Mouse (Mus musculus): ENCODE results near the gene Insig1. TPM values are rescaled to one million over a fixed set of nuclear protein-coding genes. Genes with fewer than 3 reads are reported as not detected.
A peak's percentile ranks its signal among the peaks of the same experiment; 100 is the strongest.

Gene Insig1
- polyA plus RNA-seq, 1 experiment = 311 TPM

DNA sequence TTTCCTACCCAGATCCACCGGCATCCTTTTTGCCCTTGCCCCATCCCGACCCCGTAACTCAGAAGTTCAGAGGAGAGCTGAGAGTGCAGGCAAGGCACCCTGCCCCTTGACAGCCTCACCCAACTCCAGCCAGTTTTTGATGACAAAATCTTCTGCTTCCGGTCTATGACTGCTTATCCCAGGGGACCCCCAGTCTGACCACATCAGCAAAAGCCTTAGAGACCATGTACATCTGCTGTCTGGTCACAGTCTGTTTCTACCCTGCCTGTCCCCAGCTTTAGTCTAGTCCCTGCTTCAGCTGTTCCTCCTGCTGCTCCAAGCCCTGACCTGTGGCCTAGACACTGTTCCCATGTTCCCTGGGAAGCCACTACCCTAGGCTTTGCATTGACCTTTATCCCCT, 11.1 kb downstream of the Insig1 start:
- Histone ChIP-seq H3K4me3 (ENCODE audit: insufficient read depth, low read depth, low read length) (no peak overlapping the region), H3K4me1 (ENCODE audit: control insufficient read depth, insufficient read depth, insufficient read length, low read length) (peaks cover 5% of the 10 kb centered on the region; the same call in 1 of the 2 replicates), H3K27ac (replicated peaks; ENCODE audit: low read depth, low read length) (peak overlapping the region; percentile 1; the same call in 1 of the 2 replicates)

DNA sequence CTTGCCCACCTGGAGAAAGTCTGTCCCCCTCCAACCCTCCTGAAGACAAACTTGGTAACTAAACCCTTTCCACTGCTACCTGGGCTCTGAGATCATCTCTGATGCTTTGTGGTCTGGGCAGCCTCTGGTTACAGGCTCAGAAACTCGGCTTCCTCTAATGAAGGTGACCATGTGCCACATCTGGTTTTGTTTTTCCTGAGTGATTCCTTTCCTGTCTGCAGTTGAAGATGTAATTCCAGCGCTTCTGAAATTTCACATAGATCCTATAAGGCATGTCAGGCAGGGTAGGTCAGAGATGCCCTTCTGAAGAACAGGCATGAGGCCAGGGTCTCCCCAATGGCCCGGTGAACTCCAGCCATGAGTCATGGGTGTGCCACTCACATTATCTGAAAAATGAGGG, 11.6 kb downstream of the Insig1 start:
- no peak overlapping the region for H3K4me3 ChIP-seq (ENCODE audit: insufficient read depth, low read depth, low read length)
- H3K4me1 ChIP-seq (ENCODE audit: control insufficient read depth, insufficient read depth, insufficient read length, low read length) = peaks cover 5% of the 10 kb centered on the region; the same call in 1 of the 2 replicates
- peak overlapping the region; percentile 1 for H3K27ac ChIP-seq (replicated peaks; ENCODE audit: low read depth, low read length)

GRCm38 (mm10) chr5:28084743-28085142, 13.6 kb downstream of the Insig1 start:
- Histone ChIP-seq H3K4me3 (ENCODE audit: insufficient read depth, low read depth, low read length) (no peak overlapping the region), H3K27ac (replicated peaks; ENCODE audit: low read depth, low read length) (no peak overlapping the region), H3K4me1 (ENCODE audit: control insufficient read depth, insufficient read depth, insufficient read length, low read length) (peaks cover 5% of the 10 kb centered on the region; the same call in 1 of the 2 replicates)

- H3K4me3 ChIP-seq (ENCODE audit: insufficient read depth, low read depth, low read length) = no peak overlapping the region
- H3K4me1 ChIP-seq (ENCODE audit: control insufficient read depth, insufficient read depth, insufficient read length, low read length) = no peaks in the 10 kb centered on the region
- H3K27ac ChIP-seq (replicated peaks; ENCODE audit: low read depth, low read length) = no peak overlapping the region
These were observed 19.4 kb downstream of the Insig1 start for GRCm38 (mm10) chr5:28090547-28090946.

DNA sequence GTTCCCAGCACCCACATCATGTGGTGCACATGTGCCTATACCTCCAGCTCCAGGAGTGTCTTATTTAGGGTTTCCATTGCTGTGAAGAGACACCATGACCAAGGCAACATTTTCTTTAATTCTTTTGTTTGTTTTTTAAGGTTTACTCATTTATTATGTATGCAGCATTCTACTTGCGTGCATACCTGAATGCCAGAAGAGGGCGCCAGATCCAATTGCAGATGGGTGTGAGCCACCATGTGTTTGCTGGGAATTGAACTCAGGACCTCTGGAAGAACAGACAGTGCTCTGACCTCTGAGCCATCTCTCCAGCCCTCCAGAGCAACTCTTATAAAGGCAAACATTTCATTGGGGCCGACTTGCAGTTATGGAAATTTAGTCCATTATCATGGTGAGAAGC, 21.2 kb downstream of the Insig1 start:
- Histone ChIP-seq H3K27ac (replicated peaks; ENCODE audit: low read depth, low read length) (no peak overlapping the region), H3K4me3 (ENCODE audit: insufficient read depth, low read depth, low read length) (no peak overlapping the region), H3K4me1 (ENCODE audit: control insufficient read depth, insufficient read depth, insufficient read length, low read length) (no peaks in the 10 kb centered on the region)

GRCm38 (mm10) chr5:28093874-28094273, 22.7 kb downstream of the Insig1 start:
- no peak overlapping the region for H3K27ac ChIP-seq (replicated peaks; ENCODE audit: low read depth, low read length)
- H3K4me1 ChIP-seq (ENCODE audit: control insufficient read depth, insufficient read depth, insufficient read length, low read length) = no peaks in the 10 kb centered on the region
- no peak overlapping the region for H3K4me3 ChIP-seq (ENCODE audit: insufficient read depth, low read depth, low read length)

- Histone ChIP-seq H3K4me3 (ENCODE audit: insufficient read depth, low read depth, low read length) (no peak overlapping the region), H3K27ac (replicated peaks; ENCODE audit: low read depth, low read length) (no peak overlapping the region), H3K4me1 (ENCODE audit: control insufficient read depth, insufficient read depth, insufficient read length, low read length) (no peaks in the 10 kb centered on the region)
These were observed 23.2 kb downstream of the Insig1 start for GRCm38 (mm10) chr5:28094393-28094792.

DNA sequence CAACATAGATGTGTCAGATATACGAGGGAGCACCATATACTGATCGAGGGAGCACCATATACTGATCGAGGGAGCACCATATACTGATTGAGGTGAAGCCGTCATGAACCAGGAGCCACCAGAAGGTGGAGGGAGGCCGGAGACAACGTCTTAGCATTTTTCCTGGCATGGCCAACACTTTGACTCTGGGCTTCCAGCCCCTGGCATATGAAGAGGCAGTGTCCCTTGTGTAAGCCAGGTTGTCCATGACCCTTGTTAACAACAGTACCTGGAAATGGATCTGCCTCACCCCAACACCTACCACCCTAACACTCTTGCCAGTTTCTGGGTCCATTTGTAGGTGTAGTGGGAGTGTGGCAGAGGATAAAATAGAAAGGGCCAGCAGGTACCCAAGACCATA, 23.7 kb downstream of the Insig1 start:
- Histone ChIP-seq H3K4me3 (ENCODE audit: insufficient read depth, low read depth, low read length) (no peak overlapping the region), H3K27ac (replicated peaks; ENCODE audit: low read depth, low read length) (no peak overlapping the region), H3K4me1 (ENCODE audit: control insufficient read depth, insufficient read depth, insufficient read length, low read length) (no peaks in the 10 kb centered on the region)

- no peak overlapping the region for H3K4me3 ChIP-seq (ENCODE audit: insufficient read depth, low read depth, low read length)
- H3K4me1 ChIP-seq (ENCODE audit: control insufficient read depth, insufficient read depth, insufficient read length, low read length) = no peaks in the 10 kb centered on the region
- H3K27ac ChIP-seq (replicated peaks; ENCODE audit: low read depth, low read length) = no peak overlapping the region
These were observed 24.5 kb downstream of the Insig1 start for GRCm38 (mm10) chr5:28095671-28096070.

DNA sequence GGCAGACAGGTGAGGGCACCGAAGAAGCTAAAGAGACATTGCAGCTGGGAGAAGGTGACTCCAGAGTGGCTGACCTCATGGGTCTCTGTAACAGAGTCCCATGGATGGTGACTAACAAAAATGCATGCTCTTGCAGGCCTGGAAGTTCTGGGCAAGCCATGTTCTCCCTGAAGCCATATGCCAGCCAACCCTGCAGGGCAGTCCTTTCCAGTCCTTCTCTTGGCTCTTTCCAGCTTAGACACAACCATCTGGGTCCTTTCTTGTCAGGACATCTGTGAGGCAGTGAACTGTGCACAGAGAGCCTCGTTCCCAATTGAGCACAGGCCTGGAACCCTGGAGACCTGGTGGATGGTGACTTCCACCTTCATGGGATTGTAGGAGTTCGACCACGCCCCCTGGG, 35.8 kb downstream of the Insig1 start:
- Histone ChIP-seq H3K27ac (replicated peaks; ENCODE audit: low read depth, low read length) (no peak overlapping the region), H3K4me1 (ENCODE audit: control insufficient read depth, insufficient read depth, insufficient read length, low read length) (no peaks in the 10 kb centered on the region), H3K4me3 (ENCODE audit: insufficient read depth, low read depth, low read length) (no peak overlapping the region)

- H3K4me3 ChIP-seq (ENCODE audit: insufficient read depth, low read depth, low read length) = no peak overlapping the region
- no peak overlapping the region for H3K27ac ChIP-seq (replicated peaks; ENCODE audit: low read depth, low read length)
- no peaks in the 10 kb centered on the region for H3K4me1 ChIP-seq (ENCODE audit: control insufficient read depth, insufficient read depth, insufficient read length, low read length)
These were observed 36.8 kb downstream of the Insig1 start for GRCm38 (mm10) chr5:28107974-28108373.

DNA sequence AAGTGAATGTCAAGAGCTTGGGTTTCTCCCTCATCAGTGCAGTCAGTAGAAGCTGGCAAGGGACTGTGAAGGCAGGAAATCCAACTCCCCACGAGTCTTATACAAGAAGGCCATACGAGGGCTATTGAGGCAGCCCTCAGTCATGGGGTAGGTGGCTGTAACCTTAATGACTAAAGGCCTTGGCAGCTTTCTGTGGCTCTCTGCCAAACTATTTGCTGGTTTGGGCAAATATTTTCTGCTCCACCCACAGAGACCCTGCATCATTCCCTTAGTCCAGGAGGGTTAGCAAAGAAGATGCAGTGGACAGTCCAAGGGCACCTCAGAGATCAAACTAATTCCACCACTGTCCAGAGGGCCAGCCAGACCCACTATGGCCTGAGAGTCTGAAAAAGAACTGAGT, 39.7 kb downstream of the Insig1 start:
- Histone ChIP-seq H3K4me1 (ENCODE audit: control insufficient read depth, insufficient read depth, insufficient read length, low read length) (no peaks in the 10 kb centered on the region), H3K4me3 (ENCODE audit: insufficient read depth, low read depth, low read length) (no peak overlapping the region), H3K27ac (replicated peaks; ENCODE audit: low read depth, low read length) (no peak overlapping the region)

DNA sequence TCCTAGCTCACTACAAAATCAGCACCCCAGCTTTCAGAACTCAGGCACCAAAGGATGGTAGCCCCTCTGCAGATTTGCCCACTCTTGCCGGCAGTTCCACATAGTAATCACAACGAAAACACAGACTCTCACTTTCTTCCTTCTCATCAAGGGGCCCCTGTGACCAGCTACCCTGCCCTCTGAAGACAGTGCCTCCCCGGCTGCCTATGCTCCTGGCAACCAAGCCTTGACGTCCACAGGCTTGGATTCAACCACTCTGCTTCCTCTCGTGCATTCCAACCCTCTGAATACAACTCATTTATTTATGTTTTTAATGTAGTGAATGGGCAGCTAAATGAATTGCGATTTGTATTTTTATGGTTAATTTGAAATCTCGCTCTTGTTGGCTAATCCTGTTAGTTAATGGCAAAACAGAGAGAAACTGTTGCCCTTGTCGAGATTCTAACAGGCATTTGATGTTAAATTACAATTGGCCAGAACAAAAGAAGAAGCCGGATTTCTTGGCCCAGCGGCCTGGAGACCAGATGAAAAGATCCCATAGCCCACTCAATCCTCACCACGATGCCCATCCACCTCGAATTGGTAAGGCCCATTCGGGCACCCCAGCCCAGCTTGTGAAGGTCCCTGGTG, 46.2 kb downstream of the Insig1 start:
- H3K27ac ChIP-seq (replicated peaks; ENCODE audit: low read depth, low read length) = no peak overlapping the region
- H3K4me1 ChIP-seq (ENCODE audit: control insufficient read depth, insufficient read depth, insufficient read length, low read length) = no peaks in the 10 kb centered on the region
- no peak overlapping the region for H3K4me3 ChIP-seq (ENCODE audit: insufficient read depth, low read depth, low read length)

GRCm38 (mm10) chr5:28117882-28118530, 46.8 kb downstream of the Insig1 start:
- no peak overlapping the region for H3K27ac ChIP-seq (replicated peaks; ENCODE audit: low read depth, low read length)

DNA sequence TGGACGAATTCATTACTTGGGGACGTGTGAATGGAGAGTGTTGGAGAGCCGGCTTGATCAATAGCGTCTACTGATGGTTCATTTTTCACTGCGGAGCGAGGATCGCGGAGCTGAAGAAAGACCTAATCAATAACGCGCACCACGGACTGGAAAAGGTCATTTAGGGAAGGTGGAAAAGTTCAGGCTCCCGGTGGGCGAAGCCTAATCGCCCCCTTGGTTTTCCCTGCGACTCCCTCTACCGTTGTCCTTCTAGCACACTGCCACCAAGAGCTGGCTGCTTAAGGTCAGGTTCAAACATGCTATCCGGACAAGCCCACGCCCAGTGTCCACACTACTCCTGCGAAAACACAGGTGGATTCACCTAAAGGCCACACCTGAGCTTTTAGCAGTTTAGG, 47.4 kb downstream of the Insig1 start:
- Histone ChIP-seq H3K4me1 (ENCODE audit: control insufficient read depth, insufficient read depth, insufficient read length, low read length) (no peaks in the 10 kb centered on the region), H3K27ac (replicated peaks; ENCODE audit: low read depth, low read length) (no peak overlapping the region), H3K4me3 (ENCODE audit: insufficient read depth, low read depth, low read length) (peak overlapping the region; percentile 49)

More at GRCm38 (mm10) chr5:28117882-28118530, 46.8 kb downstream of the Insig1 start:
- H3K4me1 ChIP-seq (ENCODE audit: control insufficient read depth, insufficient read depth, insufficient read length, low read length) = no peaks in the 10 kb centered on the region
- peak overlapping the region; percentile 49 for H3K4me3 ChIP-seq (ENCODE audit: insufficient read depth, low read depth, low read length)

DNA sequence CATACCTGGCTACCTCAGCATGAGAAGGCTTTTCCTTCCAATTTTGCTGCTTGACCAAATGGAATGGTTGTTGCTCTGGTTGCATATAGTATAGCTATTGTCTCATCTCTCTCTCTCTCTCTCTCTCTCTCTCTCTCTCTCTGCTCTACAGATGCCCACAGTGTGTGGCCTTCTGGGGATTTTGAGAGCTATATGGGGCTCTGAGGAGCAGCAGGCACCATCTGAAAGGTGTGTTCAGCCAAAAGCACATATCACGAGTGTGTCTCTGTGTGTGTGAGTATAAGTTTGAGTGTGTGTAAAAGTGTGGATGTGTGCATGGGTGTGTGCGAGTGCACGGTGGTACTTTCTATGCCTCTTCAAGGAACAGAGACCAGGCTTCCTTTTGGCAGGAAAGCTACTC, 48.4 kb downstream of the Insig1 start:
- Histone ChIP-seq H3K27ac (replicated peaks; ENCODE audit: low read depth, low read length) (no peak overlapping the region), H3K4me3 (ENCODE audit: insufficient read depth, low read depth, low read length) (no peak overlapping the region), H3K4me1 (ENCODE audit: control insufficient read depth, insufficient read depth, insufficient read length, low read length) (no peaks in the 10 kb centered on the region)

All from brown adipose tissue, adult 24 weeks (tissue).